23 mouse cellular contexts compared by ENCODE assay signal in genomic region chr13:76305241-76305640, GRCm38 (mm10). TPM values are rescaled to one million over a fixed set of nuclear protein-coding genes. Genes with fewer than 3 reads are reported as not detected.
DNase-seq lines count a peak whose midpoint lies in the region; ATAC-seq and TF ChIP-seq lines count a peak whose summit lies in the region.
"Had no signal": no experiment of that assay in that cellular context is flagged by ENCODE, and none has a peak within 500 bp of the region (broad histone marks: within the 10 kb centered on the region; RNA-seq: fewer than 3 reads in every experiment).

No protein-coding gene starts in this region.

- H3K27me3 ChIP-seq in cerebellum, adult 2 months (ENCODE audit: control insufficient read depth, insufficient read depth, low read length): no peaks in the 10 kb centered on the region
- no peaks in the 10 kb centered on the region for H3K27me3 ChIP-seq in kidney, embryonic 16.5 days (ENCODE audit: insufficient read depth, low read length)
- no peaks in the 10 kb centered on the region for H3K27me3 ChIP-seq in stomach, embryonic 14.5 days (ENCODE audit: control insufficient read depth, insufficient read depth, low read length)
- no peaks in the 10 kb centered on the region for H3K27me3 ChIP-seq in stomach, postnatal 0 days (ENCODE audit: control insufficient read depth, insufficient read depth, low read length)
- H3K27me3 ChIP-seq in heart, adult 2 months (ENCODE audit: control insufficient read depth, insufficient read depth, low read length): no peaks in the 10 kb centered on the region
- H3K27me3 ChIP-seq: CH12.LX; embryonic facial prominence, embryonic 12.5 days; heart, embryonic 13.5 days; hindbrain, embryonic 12.5 days had no signal

- peak in 1 of 2 experiments; percentile 55 for DNase-seq in cerebellum, adult 2 months
- no peak for DNase-seq in cerebellum, adult 11 months
- peak; percentile 2 for DNase-seq in kidney, postnatal 14 days
- DNase-seq in stomach, postnatal 0 days (ENCODE audit: low spot score): no peak
- no peak for DNase-seq in heart, adult 2 months
- DNase-seq: adrenal gland, postnatal 14 days; gastrocnemius, postnatal 14 days; heart, postnatal 4 days had no signal

- no peak overlapping the region for H3K4me3 ChIP-seq in cerebellum, adult 2 months (replicated peaks; ENCODE audit: insufficient read depth, low read depth, low read length)
- no peak overlapping the region for H3K4me3 ChIP-seq in kidney, embryonic 16.5 days (ENCODE audit: low read length)
- no peak overlapping the region for H3K4me3 ChIP-seq in stomach, embryonic 14.5 days (ENCODE audit: low read depth, low read length)
- H3K4me3 ChIP-seq in stomach, postnatal 0 days (ENCODE audit: low read depth, low read length): no peak overlapping the region
- H3K4me3 ChIP-seq in heart, adult 2 months: no peak overlapping the region
- H3K4me3 ChIP-seq: embryonic facial prominence, embryonic 12.5 days; heart, embryonic 13.5 days; hindbrain, embryonic 12.5 days had no signal

- H3K4me2 ChIP-seq in kidney, embryonic 16.5 days (replicated peaks; ENCODE audit: low read depth, low read length): no peak overlapping the region
- no peak overlapping the region for H3K4me2 ChIP-seq in stomach, embryonic 14.5 days (replicated peaks; ENCODE audit: low read depth, low read length)
- H3K4me2 ChIP-seq in stomach, postnatal 0 days (replicated peaks; ENCODE audit: low read depth): no peak overlapping the region
- H3K4me2 ChIP-seq: embryonic facial prominence, embryonic 12.5 days; heart, embryonic 13.5 days; hindbrain, embryonic 12.5 days had no signal

- H3K27ac ChIP-seq in cerebellum, adult 2 months (ENCODE audit: insufficient read depth, low read length): peak overlapping the region; percentile 48
- H3K27ac ChIP-seq in kidney, embryonic 16.5 days (ENCODE audit: low read length): no peak overlapping the region
- H3K27ac ChIP-seq in stomach, embryonic 14.5 days (ENCODE audit: low read length): peak overlapping the region; percentile 16; the same call in 1 of the 2 replicates
- no peak overlapping the region for H3K27ac ChIP-seq in stomach, postnatal 0 days (replicated peaks)
- no peak overlapping the region for H3K27ac ChIP-seq in heart, adult 2 months
- H3K27ac ChIP-seq: embryonic facial prominence, embryonic 12.5 days; heart, embryonic 13.5 days; hindbrain, embryonic 12.5 days had no signal

- H3K36me3 ChIP-seq in kidney, embryonic 16.5 days (ENCODE audit: insufficient read depth, low read length): no peaks in the 10 kb centered on the region
- no peaks in the 10 kb centered on the region for H3K36me3 ChIP-seq in stomach, embryonic 14.5 days (ENCODE audit: control insufficient read depth, insufficient read depth, low read length)
- no peaks in the 10 kb centered on the region for H3K36me3 ChIP-seq in stomach, postnatal 0 days (ENCODE audit: control insufficient read depth, insufficient read depth, low read length)
- H3K36me3 ChIP-seq in heart, adult 2 months (ENCODE audit: control insufficient read depth, insufficient read depth, low read length): no peaks in the 10 kb centered on the region
- H3K36me3 ChIP-seq: embryonic facial prominence, embryonic 12.5 days; heart, embryonic 13.5 days; hindbrain, embryonic 12.5 days had no signal

- ATAC-seq in kidney, embryonic 16.5 days (ENCODE audit: low FRiP score, low TSS enrichment): no peak
- ATAC-seq in stomach, embryonic 14.5 days (ENCODE audit: insufficient number of reproducible peaks, insufficient read depth, low FRiP score, low read depth): no peak
- no peak for ATAC-seq in stomach, postnatal 0 days (ENCODE audit: low FRiP score, low TSS enrichment)
- ATAC-seq: activated CD4-positive, CD25-positive, alpha-beta regulatory T cell, adult 4 months; inflammation-experienced regulatory T-cells, adult 6 months; intestine, postnatal 0 days; Patski had no signal

- no peaks in the 10 kb centered on the region for H3K79me2 ChIP-seq in heart, adult 2 months (replicated peaks; ENCODE audit: control insufficient read depth, insufficient read depth, low read length)

- peaks cover 31% of the 10 kb centered on the region; the same call in 1 of the 2 replicates for H3K4me1 ChIP-seq in cerebellum, adult 2 months (ENCODE audit: control insufficient read depth, insufficient read depth, low read length)
- H3K4me1 ChIP-seq in kidney, embryonic 16.5 days (ENCODE audit: insufficient read depth, low read length): no peaks in the 10 kb centered on the region
- H3K4me1 ChIP-seq in stomach, embryonic 14.5 days (ENCODE audit: control insufficient read depth, insufficient read depth, low read length): no peaks in the 10 kb centered on the region
- H3K4me1 ChIP-seq in stomach, postnatal 0 days (replicated peaks; ENCODE audit: control insufficient read depth, insufficient read depth): no peaks in the 10 kb centered on the region
- no peaks in the 10 kb centered on the region for H3K4me1 ChIP-seq in heart, adult 2 months (ENCODE audit: control insufficient read depth, insufficient read depth, low read length)
- H3K4me1 ChIP-seq: embryonic facial prominence, embryonic 12.5 days; heart, embryonic 13.5 days; hindbrain, embryonic 12.5 days had no signal

- TF ChIP-seq EP300 in stomach, postnatal 0 days (optimal IDR thresholded peaks at IDR 0.05): no peak
- TF ChIP-seq EP300 in heart, adult 2 months (IDR thresholded peaks at IDR 0.05; ENCODE audit: insufficient read depth, low read depth, low read length): no peak

- TF ChIP-seq CTCF in cerebellum, adult 2 months (IDR thresholded peaks at IDR 0.05; ENCODE audit: borderline replicate concordance, insufficient read depth, low read depth, low read length): no peak
- TF ChIP-seq CTCF in stomach, postnatal 0 days (IDR thresholded peaks at IDR 0.05; ENCODE audit: low read depth): no peak
- no peak for TF ChIP-seq CTCF in heart, adult 2 months (IDR thresholded peaks at IDR 0.05)

- intact Hi-C loops in heart, adult 2 months (cut with DNase I): no loop called here

- no peak for TF ChIP-seq POLR2A in cerebellum, adult 2 months (IDR thresholded peaks at IDR 0.05; ENCODE audit: borderline replicate concordance, insufficient read depth, low read length)
- no peak for TF ChIP-seq POLR2A in heart, adult 2 months (IDR thresholded peaks at IDR 0.05; ENCODE audit: insufficient read depth, low read depth, low read length)

- H3K9ac ChIP-seq in kidney, embryonic 16.5 days (replicated peaks; ENCODE audit: low read length): no peak overlapping the region
- H3K9ac ChIP-seq in stomach, embryonic 14.5 days (replicated peaks; ENCODE audit: low read depth, low read length): no peak overlapping the region
- H3K9ac ChIP-seq in stomach, postnatal 0 days (ENCODE audit: low read length): no peak overlapping the region
- H3K9ac ChIP-seq in heart, adult 2 months (ENCODE audit: low read depth, low read length): no peak overlapping the region
- H3K9ac ChIP-seq: embryonic facial prominence, embryonic 12.5 days; forebrain, postnatal 0 days; heart, embryonic 13.5 days; hindbrain, embryonic 12.5 days had no signal

- H3K9me3 ChIP-seq in kidney, embryonic 16.5 days (ENCODE audit: low read length): no peaks in the 10 kb centered on the region
- H3K9me3 ChIP-seq in stomach, embryonic 14.5 days (ENCODE audit: control insufficient read depth, low read depth, low read length): no peaks in the 10 kb centered on the region
- no peaks in the 10 kb centered on the region for H3K9me3 ChIP-seq in stomach, postnatal 0 days (ENCODE audit: control insufficient read depth, low read length)
- H3K9me3 ChIP-seq: embryonic facial prominence, embryonic 12.5 days; heart, embryonic 13.5 days; hindbrain, embryonic 12.5 days had no signal

- 31% methylated on average over 3 of the region's 3 CpGs for WGBS in cerebellum, adult 2 months
- WGBS in kidney, embryonic 16.5 days: 83% methylated on average over 3 of the region's 3 CpGs
- WGBS in stomach, embryonic 14.5 days: 87% methylated on average over 3 of the region's 3 CpGs
- WGBS in stomach, postnatal 0 days: 92% methylated on average over 3 of the region's 3 CpGs
- 83% methylated on average over 3 of the region's 3 CpGs for WGBS in heart, adult 2 months

RNA-seq across cellular contexts. Expression of gene Fam81b, which starts 0.4 kb away (rescaled TPM):
- polyA plus RNA-seq in cerebellum, adult 2 months (2012; rRNA removed): 0.11 and 0.44 TPM in 2 replicates
- polyA plus RNA-seq in kidney, embryonic 16.5 days (2015; fragmentation: Nextera tagmentation; extraction: Ambion mirVana): not detected in 2 replicates
- 0.14 TPM in 1 of 2 replicates, not detected in the other for polyA plus RNA-seq in stomach, embryonic 14.5 days (2014; fragmentation: Nextera tagmentation; extraction: Ambion mirVana)
- polyA plus RNA-seq in stomach, postnatal 0 days (2015; fragmentation: Nextera tagmentation; extraction: Ambion mirVana): not detected in 2 replicates
- not detected for total RNA-seq in heart, adult 2 months (2021)
- polyA plus RNA-seq in heart, adult 2 months (2012; rRNA removed): 0.18 TPM in 1 of 2 replicates, not detected in the other
- total RNA-seq: adrenal gland, adult 18-20 months; adrenal gland, postnatal 14 days; CH12.LX; forebrain, postnatal 0 days; granulocyte monocyte progenitor cell, adult 5-6 weeks; heart, postnatal 4 days had no signal
- polyA plus RNA-seq: activated CD4-positive, CD25-positive, alpha-beta regulatory T cell, adult 4 months; embryonic facial prominence, embryonic 12.5 days; forebrain, embryonic 11.5 days; heart, embryonic 13.5 days; heart, postnatal 0 days; inflammation-experienced regulatory T-cells, adult 6 months; intestine, postnatal 0 days; Patski had no signal

Comparison
In these comparisons a context has a peak if more than half of its experiments do, and no peak if none do; other contexts are left out.
1. H3K27ac ChIP-seq: peak in cerebellum, adult 2 months (single experiment) and stomach, embryonic 14.5 days (single experiment); none in kidney, embryonic 16.5 days (single experiment), stomach, postnatal 0 days (single experiment) and heart, adult 2 months (single experiment).